Mouse (Mus musculus): ENCODE measurements at regions not wholly inside any gene's neighbourhood (a gene's known extent, or its start where the extent isn't known, plus 50 kb on each side); places are given as distances from the start of the nearest gene placed in this dataset.
"Not testable (repeated sequence)": the region's sequence is repeated elsewhere in the genome, so short reads cannot be mapped to it uniquely, and the experiment has no call there.

DNA sequence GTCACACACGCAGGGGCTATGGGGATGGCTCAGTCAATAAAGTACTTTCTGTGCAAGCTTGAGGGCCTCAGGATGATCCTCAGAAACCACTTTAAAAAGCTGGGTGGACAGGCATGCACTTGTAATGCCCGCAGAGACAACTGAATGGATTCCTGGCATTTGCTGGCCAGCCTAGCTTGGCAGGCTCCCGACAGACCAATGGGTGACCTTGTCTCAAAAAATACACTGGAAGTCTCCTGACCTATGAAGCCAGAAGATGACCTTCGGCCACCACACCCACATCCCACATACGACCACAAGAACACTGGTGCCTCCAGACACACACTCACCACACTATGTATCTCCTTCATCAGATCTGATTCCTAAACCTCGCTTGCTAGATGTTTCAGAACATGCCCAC, 141.5 kb upstream of the Rybp start:
- no peak for DNase-seq (ENCODE audit: low spot score in 2 of 2)

DNA sequence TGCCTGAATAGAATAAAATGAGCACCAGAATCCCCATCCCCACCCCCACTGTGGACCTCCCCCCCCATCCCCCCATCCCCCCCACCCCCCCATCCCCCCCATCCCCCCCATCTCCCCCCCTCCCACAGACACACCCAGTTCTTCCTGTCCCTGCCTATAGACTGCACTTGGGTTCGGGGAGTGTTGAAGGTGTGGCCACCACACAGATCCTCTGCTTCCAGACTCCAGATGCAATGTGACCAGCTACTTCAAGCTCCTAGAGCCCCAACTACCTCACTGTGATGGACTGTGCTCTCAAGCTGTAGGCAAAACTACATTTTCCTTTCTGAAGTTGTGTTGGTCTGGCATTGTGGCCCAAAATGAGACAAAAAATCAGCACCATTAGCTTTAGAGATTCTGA, 138.3 kb upstream of the Rybp start:
- DNase-seq (ENCODE audit: low spot score in 2 of 2): no peak

DNA sequence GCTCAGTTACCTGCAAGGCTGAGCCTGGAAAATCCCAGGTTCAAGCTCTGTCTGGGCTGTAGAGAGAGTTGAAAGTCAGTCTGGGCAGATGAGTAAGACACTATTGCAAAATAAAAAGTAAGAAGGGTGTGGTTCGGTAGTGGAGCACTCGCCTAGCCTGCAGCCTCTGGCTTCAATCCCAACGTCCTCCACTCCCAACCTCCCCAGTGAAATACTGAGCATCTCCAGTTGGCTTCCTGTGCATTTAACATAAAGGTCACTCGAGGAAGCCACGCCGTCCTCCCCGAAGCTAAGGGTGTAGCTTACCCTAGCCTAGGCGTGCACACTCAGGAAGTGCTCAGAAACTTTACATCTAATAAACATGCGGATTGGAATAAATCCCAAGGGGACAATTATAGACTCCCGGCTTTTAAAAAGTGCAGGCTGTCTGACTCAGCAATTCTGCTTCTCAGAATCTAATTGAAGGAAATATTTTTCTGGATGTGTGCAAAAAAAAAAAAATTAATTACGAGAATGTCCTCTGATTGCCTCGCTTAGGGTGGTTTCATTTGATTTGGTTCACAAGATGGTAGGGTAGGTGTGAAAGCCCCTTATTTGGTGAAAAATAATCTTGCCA, 137.6 kb upstream of the Rybp start:
- DNase-seq (ENCODE audit: low spot score in 2 of 2): no peak

DNA sequence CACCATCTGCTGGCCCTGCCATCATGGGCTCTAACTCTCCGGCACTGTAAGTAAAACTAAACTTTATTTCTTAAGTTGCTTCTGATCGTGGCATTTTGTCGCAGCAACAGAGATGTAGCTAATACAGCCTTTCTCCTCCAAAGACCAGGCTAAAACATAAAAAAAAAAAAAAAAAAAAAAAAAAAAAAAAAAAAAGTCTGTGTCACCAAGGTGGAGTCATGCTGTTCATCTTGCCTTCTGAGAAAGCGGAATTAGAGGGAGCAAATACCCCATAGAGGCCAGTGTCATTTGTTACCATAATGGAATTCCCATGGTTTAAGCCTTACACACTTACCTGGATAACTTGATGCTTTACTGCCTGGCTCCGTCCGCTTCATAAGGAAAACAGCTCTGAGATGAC, 136.9 kb upstream of the Rybp start:
- no peak for DNase-seq (ENCODE audit: low spot score in 2 of 2)

DNA sequence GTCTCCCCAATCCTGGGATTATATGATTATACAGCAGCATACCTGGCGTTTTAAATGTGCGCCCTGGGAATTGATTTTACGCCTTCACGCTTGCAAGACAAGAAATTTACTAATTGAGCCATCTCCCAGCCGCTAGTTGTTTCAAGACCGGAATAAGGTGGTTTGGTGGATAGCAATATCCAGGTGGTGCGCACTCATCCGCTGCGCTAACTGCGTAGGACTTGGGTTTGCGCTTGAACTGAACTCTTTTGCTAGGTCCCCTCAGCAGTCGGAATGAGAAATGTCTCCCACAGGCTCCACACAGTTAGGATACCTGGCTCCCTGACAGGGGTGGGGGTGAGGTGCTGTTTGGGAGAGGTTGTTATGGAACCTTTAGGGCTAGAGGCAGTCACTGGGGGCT, 136.4 kb upstream of the Rybp start:
- DNase-seq (ENCODE audit: low spot score in 2 of 2): no peak

DNA sequence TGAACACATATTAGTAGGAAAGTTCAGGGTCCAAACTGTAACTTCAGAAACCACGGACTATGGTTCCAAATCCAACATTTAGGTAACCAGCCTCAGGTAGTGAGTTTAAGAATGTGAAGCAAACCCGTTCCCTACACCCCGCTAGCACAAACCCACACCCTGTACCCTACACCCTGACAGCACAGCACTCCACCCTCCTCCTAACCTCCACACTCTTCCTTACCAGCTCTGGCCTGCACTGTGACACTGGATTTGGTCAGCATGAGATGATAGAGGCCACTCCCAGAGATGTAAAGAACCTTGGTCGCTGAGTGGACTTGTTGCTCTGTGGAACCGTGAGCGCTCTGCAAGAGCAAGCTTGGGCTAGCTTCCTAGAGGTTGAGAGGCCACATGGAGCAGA, 135.3 kb upstream of the Rybp start:
- no peak for DNase-seq (ENCODE audit: low spot score in 2 of 2)

DNA sequence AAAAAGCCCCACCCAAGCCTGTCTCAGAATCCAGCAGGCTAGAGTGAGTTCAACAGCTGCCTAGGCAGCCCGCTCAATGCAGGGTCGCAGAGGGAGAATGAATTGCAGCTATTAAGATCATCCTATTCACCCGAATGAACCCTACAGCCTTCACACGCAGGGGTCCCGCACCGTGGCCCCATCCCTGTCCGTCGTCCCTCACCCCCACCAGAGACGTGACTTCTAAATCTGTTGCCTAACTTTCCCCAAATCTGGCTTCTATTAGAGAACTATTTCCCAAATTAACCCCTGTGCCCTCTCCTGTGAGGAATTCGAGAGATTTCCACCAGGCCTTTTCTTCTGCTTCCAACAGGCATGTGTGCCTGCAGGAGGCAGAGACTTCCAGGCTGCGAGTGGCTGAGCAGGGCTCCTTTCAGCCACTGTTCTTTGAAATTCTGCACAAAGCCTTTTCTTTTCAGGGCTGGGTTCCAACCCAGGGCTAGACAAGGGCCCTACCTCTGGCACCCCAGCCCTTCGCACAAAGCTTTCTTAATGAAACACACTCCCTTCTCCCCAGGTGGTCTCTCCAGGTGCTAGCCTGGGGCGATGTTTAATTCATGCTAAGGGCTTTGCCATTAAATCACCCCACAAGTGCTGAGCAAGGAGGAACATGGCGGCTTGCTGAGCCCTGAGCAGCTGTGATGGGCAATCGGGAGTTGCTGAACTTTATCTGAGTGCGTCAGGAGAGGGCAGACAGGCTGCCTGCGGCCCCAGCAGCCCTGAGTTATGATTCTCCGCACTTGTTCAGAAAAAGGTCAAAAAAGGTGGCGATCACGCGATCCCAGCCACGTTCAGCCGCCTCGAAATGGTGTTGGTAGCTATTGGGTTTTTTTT, 134.7 kb upstream of the Rybp start:
- no peak for DNase-seq (ENCODE audit: low spot score in 2 of 2)

DNA sequence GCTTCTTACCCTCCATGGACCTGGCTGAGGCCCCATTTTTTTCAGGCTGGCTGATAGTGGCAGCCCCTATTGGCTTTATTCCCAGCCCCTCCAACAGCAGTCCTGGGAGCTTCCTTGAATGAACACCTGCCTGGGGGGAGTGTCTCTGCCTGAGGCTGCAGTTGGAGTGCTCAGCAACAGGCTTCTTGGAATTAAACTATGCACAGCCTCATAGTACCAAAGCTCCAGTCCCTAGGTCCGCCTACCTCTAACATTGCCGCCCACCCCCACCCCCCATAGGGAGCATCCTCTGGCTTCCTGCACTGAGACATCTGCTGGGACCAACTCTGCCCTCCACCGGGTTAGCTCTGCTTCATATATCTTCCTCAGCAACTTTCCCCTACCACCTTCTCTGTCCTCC, 133.3 kb upstream of the Rybp start:
- DNase-seq (ENCODE audit: low spot score in 2 of 2): no peak

DNA sequence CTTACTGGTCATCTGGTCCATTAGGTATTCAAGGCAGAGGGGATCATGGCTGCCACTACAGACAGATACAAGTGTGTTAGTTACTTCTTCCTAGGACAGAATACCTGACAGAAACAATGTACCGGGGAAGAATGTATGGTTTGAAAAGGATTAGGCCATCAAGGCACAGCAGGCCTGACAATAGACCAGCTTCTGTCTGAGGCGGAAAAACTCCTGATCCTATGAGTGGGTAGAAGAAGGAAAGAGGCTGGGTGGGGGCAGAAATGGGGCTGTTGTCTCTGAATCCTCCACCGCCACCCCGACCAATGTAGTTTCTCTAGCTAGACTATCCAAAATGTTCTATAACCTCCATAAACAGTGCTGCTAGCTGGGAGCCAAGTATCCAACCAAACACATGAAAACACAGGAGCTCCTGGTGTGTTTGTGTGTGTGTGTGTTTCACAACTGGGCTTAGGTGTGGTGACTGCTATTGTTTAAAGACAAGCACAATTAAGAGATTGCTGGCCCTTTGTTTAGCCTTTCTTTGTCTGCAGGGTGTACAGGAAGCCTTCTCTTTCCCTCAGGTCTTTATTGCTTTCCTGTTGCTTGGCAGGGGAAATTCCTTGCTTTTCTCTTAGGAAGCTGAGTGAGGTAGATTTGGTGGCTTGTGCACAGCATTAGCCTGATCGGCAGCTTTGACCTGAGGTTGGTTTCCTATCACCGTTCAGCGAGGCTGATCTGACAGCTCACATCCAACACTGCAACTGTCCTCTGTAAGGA, 132.7 kb upstream of the Rybp start:
- DNase-seq (ENCODE audit: low spot score in 2 of 2): no peak

DNA sequence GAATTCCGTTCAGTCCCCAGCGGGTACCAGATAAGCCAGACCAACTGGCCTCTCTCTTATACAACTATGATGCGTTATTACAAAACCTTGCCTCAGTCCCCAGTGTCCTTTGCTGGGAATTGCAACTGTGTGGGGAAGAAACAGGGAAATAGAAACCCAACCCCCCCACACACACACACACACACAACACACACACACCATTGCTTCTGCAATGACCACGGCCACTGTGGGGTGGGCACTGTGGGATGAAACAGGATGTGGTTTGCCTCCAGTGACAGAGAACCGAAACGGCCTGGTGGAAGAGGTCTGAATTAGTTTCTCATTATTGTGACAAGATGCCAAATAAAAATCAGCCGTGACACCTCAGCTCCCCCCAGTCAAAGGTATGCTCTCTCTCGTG, 128.8 kb upstream of the Rybp start:
- no peak for DNase-seq (ENCODE audit: low spot score in 2 of 2)

DNA sequence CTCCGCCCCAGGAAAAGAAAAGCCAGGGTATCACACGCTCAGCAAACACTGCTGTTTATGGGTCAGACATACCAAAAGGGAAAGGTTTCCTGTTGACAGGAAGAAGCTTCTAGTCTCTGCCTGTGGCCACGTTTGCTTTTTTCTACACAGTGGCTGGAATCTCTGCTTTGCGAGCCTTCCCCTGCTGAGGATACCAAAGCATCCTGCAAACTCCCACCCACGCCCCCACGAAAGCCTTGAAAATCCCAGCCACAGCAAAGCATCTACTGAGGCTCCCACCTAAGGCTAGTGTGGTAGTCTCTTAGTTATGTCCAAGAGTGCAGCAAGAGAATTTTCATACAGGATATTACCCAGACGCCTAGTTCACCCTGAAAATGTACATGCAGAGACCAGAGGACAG, 128.2 kb upstream of the Rybp start:
- no peak for DNase-seq (ENCODE audit: low spot score in 2 of 2)

DNA sequence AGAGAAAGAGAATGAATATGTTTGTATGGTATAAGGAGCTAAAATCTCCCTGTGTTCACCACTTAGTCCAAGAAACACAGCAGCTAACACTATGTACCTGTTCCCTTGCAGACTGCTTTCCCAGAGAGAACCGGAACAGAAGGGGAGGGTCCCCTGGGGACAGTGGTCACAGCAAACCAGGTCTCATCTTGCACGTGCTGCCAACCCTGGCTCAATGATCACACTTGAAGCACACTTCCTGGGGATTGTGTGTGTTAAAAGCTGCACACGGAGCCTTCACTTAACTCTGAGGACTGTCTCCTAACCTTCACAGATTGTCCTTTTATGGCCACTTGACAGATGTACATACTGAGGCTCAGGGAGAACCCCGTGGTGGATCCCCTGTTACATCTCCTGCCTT, 127.6 kb upstream of the Rybp start:
- DNase-seq (ENCODE audit: low spot score in 2 of 2): no peak

DNA sequence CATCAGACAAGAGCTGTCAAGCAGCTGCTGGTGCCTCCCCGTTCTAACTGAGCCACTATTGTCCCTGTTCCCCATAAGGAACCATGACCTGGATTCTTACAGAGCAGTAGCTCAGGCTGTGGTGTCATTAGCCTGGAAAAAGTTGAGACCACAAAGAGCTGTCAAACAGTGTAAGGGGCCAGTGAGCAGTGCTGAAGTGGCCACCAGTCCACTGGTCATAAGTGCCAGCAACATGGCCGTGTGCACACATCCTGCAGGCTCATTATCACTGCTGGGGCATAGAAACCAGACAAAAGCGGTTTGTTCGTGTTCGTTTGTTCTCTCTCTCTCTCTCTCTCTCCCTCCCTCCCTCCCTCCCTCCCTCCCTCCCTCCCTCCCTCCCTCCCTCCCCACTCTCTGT, 125.2 kb upstream of the Rybp start:
- DNase-seq (ENCODE audit: low spot score in 2 of 2): no peak

DNA sequence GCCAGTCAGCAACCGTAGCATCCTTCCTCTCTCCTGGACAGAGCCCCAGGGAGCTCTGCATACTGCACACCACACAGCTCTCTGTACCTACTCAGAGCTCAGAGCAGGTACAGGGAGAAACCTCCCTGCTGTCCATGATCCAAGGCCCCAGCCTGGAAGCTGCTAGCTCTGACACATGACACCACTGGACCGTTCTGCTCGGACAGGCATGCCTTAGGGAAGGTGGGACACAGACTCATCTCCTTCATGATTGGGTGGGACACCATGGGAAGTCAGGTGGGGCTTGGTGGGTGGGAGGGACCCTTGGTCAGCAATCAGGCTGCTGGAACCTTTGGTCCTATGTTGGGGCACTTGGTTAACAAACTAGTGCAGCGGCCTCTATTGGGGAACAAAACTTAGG, 124.7 kb upstream of the Rybp start:
- no peak for DNase-seq (ENCODE audit: low spot score in 2 of 2)

DNA sequence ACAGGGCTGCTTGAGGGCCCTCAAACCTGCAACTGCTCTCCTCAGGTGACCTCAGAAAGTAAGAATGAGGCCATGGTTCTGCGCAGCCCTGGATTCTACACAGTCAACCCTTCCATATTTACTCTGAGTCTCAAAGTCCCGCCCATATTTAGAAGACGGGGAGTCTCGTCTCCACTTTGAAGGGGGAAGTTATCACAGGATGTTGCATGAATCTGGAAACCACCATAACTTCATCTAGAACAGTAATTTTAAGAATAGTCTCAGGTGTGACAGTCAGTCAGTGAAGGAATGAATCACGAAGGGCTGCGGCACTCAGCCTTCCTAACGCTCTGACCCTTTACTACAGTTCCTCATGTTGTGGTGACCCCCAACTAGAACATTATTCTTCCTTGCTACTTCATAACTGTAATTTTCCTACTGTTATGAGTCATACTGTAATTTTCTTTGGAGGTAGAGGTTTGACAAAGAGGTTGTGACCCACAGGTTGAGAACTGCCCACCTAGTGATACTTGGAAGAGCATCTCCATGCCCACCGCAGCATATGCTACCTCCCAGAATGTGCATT, 122.9 kb upstream of the Rybp start:
- DNase-seq (ENCODE audit: low spot score in 2 of 2): no peak

DNA sequence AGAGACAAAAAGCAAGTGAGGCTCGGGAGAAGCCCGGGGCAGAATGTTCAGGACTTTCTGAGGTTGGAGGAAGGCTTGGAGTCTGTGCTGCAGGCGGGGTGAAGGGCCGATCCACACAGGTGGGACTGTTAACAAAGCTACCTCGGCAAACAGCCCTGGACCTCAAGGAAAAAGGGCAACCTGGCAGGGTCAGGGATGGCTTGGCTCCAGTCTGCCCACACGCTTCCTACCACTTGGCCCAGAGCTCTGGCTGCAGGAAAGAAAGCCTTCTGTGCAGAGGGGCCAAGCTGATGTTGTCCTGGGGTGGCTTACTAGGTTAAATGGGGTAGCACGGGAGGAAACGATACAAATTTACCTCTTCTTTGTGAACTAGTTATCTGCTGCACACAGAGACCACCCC, 121.5 kb upstream of the Rybp start:
- no peak for DNase-seq (ENCODE audit: low spot score in 2 of 2)

DNA sequence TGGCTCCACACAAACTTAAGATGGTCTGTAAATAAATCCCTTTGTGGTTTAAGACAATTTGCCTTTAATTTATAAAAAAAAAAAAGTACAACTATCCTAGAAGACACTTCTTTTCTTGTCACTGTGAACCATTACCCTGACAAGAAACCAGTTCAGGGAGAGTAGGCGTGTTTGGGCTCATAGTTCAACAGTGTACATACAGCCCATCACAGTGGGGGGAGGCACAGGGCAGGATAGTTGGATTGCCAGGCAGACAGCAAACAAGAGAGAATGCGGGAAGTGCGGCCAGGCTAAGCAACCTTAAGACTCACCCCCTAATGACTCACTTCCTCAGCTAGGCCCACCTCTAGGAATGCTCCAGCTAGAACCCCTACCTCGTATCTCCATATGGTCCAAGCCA, 119.2 kb upstream of the Rybp start:
- no peak for DNase-seq (ENCODE audit: low spot score in 2 of 2)

DNA sequence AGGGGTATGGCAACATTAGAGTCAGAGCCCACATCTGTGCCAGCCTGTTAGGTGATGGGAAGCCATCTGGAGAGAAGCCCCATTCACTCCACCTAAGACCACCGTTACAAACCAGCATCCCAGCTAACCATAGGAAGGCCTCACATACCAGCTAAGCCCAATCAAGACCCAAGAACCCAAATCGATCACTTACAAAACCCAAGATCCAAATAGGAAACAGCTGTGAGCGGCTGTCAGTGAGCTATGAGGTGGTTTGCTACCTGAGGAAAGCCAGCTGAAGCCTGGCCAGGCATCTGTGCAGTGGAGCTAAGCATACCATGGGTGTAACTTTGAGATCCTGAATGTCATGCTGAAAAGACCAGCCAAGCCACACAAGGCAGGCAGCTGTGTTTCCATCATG, 116.9 kb upstream of the Rybp start:
- DNase-seq (ENCODE audit: low spot score in 2 of 2): no peak

DNA sequence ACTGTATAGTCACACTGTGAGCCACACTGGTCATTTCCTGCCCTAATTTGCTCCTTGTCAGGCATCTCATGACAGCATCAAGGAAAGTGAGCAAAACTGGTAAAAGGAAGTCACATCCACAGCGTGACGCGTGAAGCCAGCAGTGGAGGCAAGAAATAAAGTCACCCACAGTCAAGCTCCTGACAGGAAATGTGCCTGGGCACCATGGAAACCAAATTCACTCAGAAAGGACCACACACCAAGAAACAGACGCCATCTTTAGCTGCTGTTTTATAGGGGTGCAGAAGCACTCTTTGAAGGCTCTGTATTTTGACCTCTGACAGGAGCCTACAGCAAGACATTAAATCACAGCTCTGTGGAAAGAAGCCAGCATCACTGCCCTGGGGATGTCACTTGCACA, 115.4 kb upstream of the Rybp start:
- DNase-seq (ENCODE audit: low spot score in 2 of 2): no peak

DNA sequence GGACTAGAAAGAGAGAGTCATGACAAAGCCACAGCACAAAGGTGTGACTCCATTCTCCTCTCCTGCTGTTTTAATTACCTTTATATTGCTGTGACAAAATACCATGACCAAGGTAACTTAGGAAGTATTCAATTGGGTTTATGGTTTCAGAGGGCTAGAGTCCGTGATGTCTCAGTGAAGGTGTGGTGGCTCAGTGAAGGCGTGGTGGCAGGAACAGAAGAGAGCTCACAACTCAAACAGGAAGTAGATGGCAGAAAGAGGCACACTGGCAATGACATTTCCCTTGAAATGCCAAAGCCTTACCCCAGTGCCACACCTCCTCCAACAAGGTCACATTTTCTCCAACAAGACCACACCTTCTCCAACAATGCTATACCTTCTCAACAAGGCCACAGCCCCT, 114.4 kb upstream of the Rybp start:
- no peak for DNase-seq (ENCODE audit: low spot score in 2 of 2)

DNA sequence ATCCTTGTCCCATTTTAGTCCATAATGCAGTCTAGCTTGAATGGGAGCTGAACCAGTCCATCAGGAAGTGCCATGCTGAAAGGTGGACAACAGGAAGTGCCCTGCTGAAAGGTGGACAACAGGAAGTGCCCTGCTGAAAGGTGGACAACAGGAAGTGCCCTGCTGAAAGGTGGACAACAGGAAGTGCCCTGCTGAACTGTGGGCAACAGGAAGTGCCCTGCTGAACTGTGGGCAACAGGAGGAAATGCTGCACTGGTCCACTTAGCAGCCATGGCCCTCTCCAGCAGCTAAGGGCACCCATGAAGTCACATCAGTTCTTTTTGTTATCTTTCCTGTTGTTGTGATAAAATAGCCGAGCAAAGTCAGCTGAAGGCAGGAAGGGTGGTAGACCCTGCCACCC, 112.1 kb upstream of the Rybp start:
- DNase-seq (ENCODE audit: low spot score in 2 of 2): not testable (repeated sequence)
